Mouse (Mus musculus) C2C12 (cell line): ENCODE data around the gene Haghl.

Experiments used
- CEBPB ChIP-seq: IDR thresholded peaks from one replicate; pipeline ENCODE4 v1.6.1; 2011; ENCODE audit warnings: low read depth, mild to moderate bottlenecking, control low read depth, moderate library complexity
- CTCF ChIP-seq: IDR thresholded peaks from one replicate; pipeline ENCODE4 v1.5.1; 2011; ENCODE audit not compliant: control insufficient read depth, insufficient read depth, insufficient read length
- MYOG ChIP-seq: IDR thresholded peaks from one replicate; pipeline ENCODE4 v1.6.1; 2011; ENCODE audit not compliant: control insufficient read depth, insufficient read length; ENCODE audit errors: extremely low read depth

DNA sequence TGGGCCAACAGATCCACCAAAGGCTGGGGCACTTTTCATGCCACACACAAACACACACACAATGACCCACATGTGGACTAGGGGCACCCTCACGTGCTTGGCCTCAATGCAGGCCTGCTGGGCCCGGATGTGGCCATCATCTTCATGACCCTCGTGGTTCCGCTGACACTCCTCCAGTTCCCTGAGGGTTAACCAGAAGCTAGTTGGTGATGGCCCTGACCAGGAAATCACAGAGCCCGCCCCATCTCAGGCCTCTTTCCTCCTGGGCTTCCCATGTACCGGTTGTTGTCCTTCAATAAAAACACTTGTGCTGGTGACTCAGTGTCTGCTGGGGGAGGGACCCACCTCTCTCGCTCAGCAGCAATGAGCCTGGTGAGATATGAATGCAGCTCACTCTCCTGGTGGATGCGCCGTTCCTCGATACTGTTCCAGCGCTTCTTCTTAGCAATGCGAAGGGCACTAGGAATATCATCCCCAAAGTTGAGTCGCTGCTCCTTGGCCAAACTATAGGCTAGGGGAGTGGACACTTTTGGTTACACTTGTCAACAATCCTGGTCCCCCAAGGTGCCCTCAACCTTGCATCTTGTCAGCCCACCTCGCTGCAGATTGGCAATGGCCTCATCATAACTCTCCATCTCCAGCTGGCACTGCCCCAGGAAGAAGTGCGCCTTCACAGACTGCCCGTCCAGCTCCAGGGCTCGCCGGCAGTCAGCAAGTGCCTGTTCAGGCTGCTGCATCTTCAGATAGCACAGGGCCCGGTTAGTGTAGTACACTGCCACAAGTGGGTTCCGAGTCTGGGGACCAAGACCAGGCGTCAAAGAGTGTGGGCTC is 46.2 kb upstream of the Haghl start:
- TF ChIP-seq CTCF (no peak), CEBPB (no peak), MYOG (no peak)
